Mouse (Mus musculus): ENCODE results near the gene Ormdl2. TPM values are rescaled to one million over a fixed set of nuclear protein-coding genes. Genes with fewer than 3 reads are reported as not detected.
"Not testable (repeated sequence)": the region's sequence is repeated elsewhere in the genome, so short reads cannot be mapped to it uniquely, and the experiment has no call there.

Gene Ormdl2
- polyA plus RNA-seq, 1 experiment from 2014 or later: 43.0 TPM

GRCm38 (mm10) chr10:128843260-128843659 is 21.8 kb upstream of the Ormdl2 start:
- Histone ChIP-seq H3K9me3 (replicated peaks; ENCODE audit: control insufficient read depth, low read length) (no peaks in the 10 kb centered on the region), H3K9ac (ENCODE audit: low read length) (no peak overlapping the region), H3K4me1 (ENCODE audit: control insufficient read depth, insufficient read depth, low read length) (no peaks in the 10 kb centered on the region), H3K27me3 (ENCODE audit: control insufficient read depth, insufficient read depth, low read length) (no peaks in the 10 kb centered on the region), H3K27ac (ENCODE audit: low read length) (no peak overlapping the region), H3K4me3 (ENCODE audit: low read length) (no peak overlapping the region), H3K4me2 (ENCODE audit: low read depth, low read length) (no peak overlapping the region), H3K36me3 (ENCODE audit: control insufficient read depth, insufficient read depth) (peaks cover 16% of the 10 kb centered on the region)
- no peak for ATAC-seq (replicated peaks; ENCODE audit: extremely low read depth, insufficient read depth, low FRiP score)
- 89% methylated on average over 5 of the region's 5 CpGs for WGBS

DNA sequence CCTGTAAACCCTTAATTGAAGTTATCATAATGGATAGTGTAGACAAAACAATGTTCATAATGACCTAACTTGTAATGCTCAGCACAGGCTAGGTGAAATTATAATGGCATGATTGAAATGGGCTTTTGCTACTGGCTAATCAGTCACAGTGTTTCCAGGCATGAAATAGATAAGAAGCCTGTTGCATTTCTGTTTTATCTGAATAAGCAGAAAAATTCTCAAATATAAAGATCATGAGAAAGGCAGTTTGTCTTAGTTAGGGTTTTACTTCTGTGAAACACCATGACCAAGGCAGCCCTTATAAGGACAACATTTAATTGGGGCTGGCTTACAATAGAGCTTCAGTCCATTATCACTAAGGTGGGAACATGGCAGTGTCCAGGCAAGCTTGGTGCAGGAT is 19.2 kb upstream of the Ormdl2 start:
- Histone ChIP-seq H3K27ac (ENCODE audit: low read length) (no peak overlapping the region), H3K4me2 (ENCODE audit: low read depth, low read length) (no peak overlapping the region), H3K9ac (ENCODE audit: low read length) (no peak overlapping the region), H3K4me1 (ENCODE audit: control insufficient read depth, insufficient read depth, low read length) (no peaks in the 10 kb centered on the region), H3K4me3 (ENCODE audit: low read length) (no peak overlapping the region), H3K27me3 (ENCODE audit: control insufficient read depth, insufficient read depth, low read length) (no peaks in the 10 kb centered on the region), H3K36me3 (ENCODE audit: control insufficient read depth, insufficient read depth) (peaks cover 22% of the 10 kb centered on the region), H3K9me3 (replicated peaks; ENCODE audit: control insufficient read depth, low read length) (no peaks in the 10 kb centered on the region)
- ATAC-seq (replicated peaks; ENCODE audit: extremely low read depth, insufficient read depth, low FRiP score): no peak

- H3K27ac ChIP-seq (ENCODE audit: low read length): no peak overlapping the region
- no peak overlapping the region for H3K9ac ChIP-seq (ENCODE audit: low read length)
- H3K36me3 ChIP-seq (ENCODE audit: control insufficient read depth, insufficient read depth): peaks cover 27% of the 10 kb centered on the region
- no peaks in the 10 kb centered on the region for H3K27me3 ChIP-seq (ENCODE audit: control insufficient read depth, insufficient read depth, low read length)
- ATAC-seq (replicated peaks; ENCODE audit: extremely low read depth, insufficient read depth, low FRiP score): no peak
- no peak overlapping the region for H3K4me2 ChIP-seq (ENCODE audit: low read depth, low read length)
- no peak overlapping the region for H3K4me3 ChIP-seq (ENCODE audit: low read length)
- no peaks in the 10 kb centered on the region for H3K9me3 ChIP-seq (replicated peaks; ENCODE audit: control insufficient read depth, low read length)
- no peaks in the 10 kb centered on the region for H3K4me1 ChIP-seq (ENCODE audit: control insufficient read depth, insufficient read depth, low read length)
These were observed 18.0 kb upstream of the Ormdl2 start for GRCm38 (mm10) chr10:128839434-128839833.

DNA sequence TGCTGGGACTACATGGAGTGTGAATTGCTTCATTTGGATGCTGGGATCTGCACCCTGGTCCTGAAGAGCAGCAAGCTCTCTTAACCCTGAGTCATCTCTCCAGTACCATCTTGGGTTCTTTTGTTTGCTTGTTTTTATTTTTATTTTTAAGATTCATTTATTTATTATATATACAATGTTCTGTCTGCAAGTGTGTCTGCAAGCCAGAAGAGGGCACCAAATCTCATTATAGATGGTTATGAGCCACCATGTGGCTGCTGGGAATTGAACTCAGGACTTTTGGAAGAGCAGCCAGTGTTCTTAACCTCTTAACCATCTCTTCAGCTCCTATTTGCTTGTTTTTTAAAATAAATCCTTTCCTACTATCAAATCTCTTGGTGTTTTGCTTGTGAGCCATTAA is 16.0 kb upstream of the Ormdl2 start:
- Histone ChIP-seq H3K4me1 (ENCODE audit: control insufficient read depth, insufficient read depth, low read length) (no peaks in the 10 kb centered on the region), H3K4me3 (ENCODE audit: low read length) (no peak overlapping the region), H3K4me2 (ENCODE audit: low read depth, low read length) (no peak overlapping the region), H3K27me3 (ENCODE audit: control insufficient read depth, insufficient read depth, low read length) (no peaks in the 10 kb centered on the region), H3K36me3 (ENCODE audit: control insufficient read depth, insufficient read depth) (peaks cover 36% of the 10 kb centered on the region), H3K9ac (ENCODE audit: low read length) (no peak overlapping the region), H3K27ac (ENCODE audit: low read length) (no peak overlapping the region), H3K9me3 (replicated peaks; ENCODE audit: control insufficient read depth, low read length) (no peaks in the 10 kb centered on the region)
- ATAC-seq (replicated peaks; ENCODE audit: extremely low read depth, insufficient read depth, low FRiP score): no peak

- no peak overlapping the region for H3K4me3 ChIP-seq (ENCODE audit: low read length)
- no peaks in the 10 kb centered on the region for H3K9me3 ChIP-seq (replicated peaks; ENCODE audit: control insufficient read depth, low read length)
- no peak overlapping the region for H3K27ac ChIP-seq (ENCODE audit: low read length)
- no peak overlapping the region for H3K4me2 ChIP-seq (ENCODE audit: low read depth, low read length)
- H3K4me1 ChIP-seq (ENCODE audit: control insufficient read depth, insufficient read depth, low read length): peaks cover 14% of the 10 kb centered on the region
- no peaks in the 10 kb centered on the region for H3K27me3 ChIP-seq (ENCODE audit: control insufficient read depth, insufficient read depth, low read length)
- H3K9ac ChIP-seq (ENCODE audit: low read length): no peak overlapping the region
- peaks cover 15% of the 10 kb centered on the region; the same call in 1 of the 2 replicates for H3K36me3 ChIP-seq (ENCODE audit: control insufficient read depth, insufficient read depth)
- 94% methylated on average over 9 of the region's 9 CpGs for WGBS
- ATAC-seq (replicated peaks; ENCODE audit: extremely low read depth, insufficient read depth, low FRiP score): no peak
These were observed 2.4 kb upstream of the Ormdl2 start for GRCm38 (mm10) chr10:128823821-128824220.

DNA sequence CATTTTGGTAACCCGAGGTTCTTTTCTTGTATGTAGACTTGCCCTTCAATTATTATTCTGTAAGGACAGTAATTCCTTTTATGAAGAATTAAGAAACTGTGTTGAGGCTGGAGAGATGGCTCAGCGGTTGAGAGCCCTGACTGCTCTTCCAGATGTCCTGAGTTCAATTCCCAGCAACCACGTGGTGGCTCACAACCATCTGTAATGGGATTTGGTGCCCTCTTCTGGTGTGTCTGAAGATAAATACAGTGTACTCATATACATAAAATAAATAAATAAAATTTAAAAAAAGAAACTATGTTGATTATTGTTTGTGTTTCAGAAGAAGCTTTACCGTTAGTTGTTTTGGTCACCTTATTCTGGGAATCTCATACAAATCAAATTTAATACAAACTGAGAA is 1.6 kb upstream of the Ormdl2 start:
- not testable (repeated sequence) for H3K27ac ChIP-seq (ENCODE audit: low read length); H3K27me3 ChIP-seq (ENCODE audit: control insufficient read depth, insufficient read depth, low read length); H3K9me3 ChIP-seq (replicated peaks; ENCODE audit: control insufficient read depth, low read length); ATAC-seq (replicated peaks; ENCODE audit: extremely low read depth, insufficient read depth, low FRiP score); H3K9ac ChIP-seq (ENCODE audit: low read length); H3K4me3 ChIP-seq (ENCODE audit: low read length)
- H3K4me2 ChIP-seq (ENCODE audit: low read depth, low read length): peak overlapping the region; percentile 83
- peaks cover 14% of the 10 kb centered on the region for H3K4me1 ChIP-seq (ENCODE audit: control insufficient read depth, insufficient read depth, low read length)
- H3K36me3 ChIP-seq (ENCODE audit: control insufficient read depth, insufficient read depth): peaks cover 19% of the 10 kb centered on the region
- WGBS: 70% methylated on average over 4 of the region's 4 CpGs

GRCm38 (mm10) chr10:128822135-128822534 is 690 bp upstream of the Ormdl2 start:
- H3K9ac ChIP-seq (ENCODE audit: low read length): peak overlapping the region; percentile 83
- H3K36me3 ChIP-seq (ENCODE audit: control insufficient read depth, insufficient read depth): peaks cover 28% of the 10 kb centered on the region
- ATAC-seq (replicated peaks; ENCODE audit: extremely low read depth, insufficient read depth, low FRiP score): no peak
- H3K27ac ChIP-seq (ENCODE audit: low read length): peak overlapping the region; percentile 46
- H3K9me3 ChIP-seq (replicated peaks; ENCODE audit: control insufficient read depth, low read length): no peaks in the 10 kb centered on the region
- H3K4me3 ChIP-seq (ENCODE audit: low read length): peak overlapping the region; percentile 73
- 2% methylated on average over 13 of the region's 13 CpGs for WGBS
- peak overlapping the region; percentile 83 for H3K4me2 ChIP-seq (ENCODE audit: low read depth, low read length)
- H3K4me1 ChIP-seq (ENCODE audit: control insufficient read depth, insufficient read depth, low read length): peaks cover 14% of the 10 kb centered on the region
- no peaks in the 10 kb centered on the region for H3K27me3 ChIP-seq (ENCODE audit: control insufficient read depth, insufficient read depth, low read length)

DNA sequence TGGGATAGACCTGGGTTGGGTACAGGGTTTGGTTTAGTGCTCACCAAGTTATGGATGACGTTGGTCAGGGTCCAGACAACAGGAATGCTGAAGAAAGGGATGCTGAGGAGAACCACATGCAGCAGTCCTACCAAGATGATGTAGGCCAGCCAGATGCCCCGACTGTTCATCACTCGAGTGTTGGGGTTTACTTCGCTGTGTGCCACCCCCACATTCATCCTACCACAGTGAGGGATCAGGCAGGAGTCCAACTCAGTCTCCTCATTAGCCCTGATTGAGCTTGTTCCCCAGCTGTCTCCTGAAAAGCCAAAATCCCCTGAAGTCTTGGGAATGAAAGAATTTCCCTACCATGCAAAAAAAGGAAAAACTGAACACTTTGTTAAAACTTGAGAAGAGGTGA is 1.2 kb downstream of the Ormdl2 start:
- H3K36me3 ChIP-seq (ENCODE audit: control insufficient read depth, insufficient read depth): peaks cover 43% of the 10 kb centered on the region
- H3K4me2 ChIP-seq (ENCODE audit: low read depth, low read length): no peak overlapping the region
- no peak for ATAC-seq (replicated peaks; ENCODE audit: extremely low read depth, insufficient read depth, low FRiP score)
- no peak overlapping the region for H3K4me3 ChIP-seq (ENCODE audit: low read length)
- no peaks in the 10 kb centered on the region for H3K9me3 ChIP-seq (replicated peaks; ENCODE audit: control insufficient read depth, low read length)
- WGBS: 88% methylated on average over 4 of the region's 4 CpGs
- no peak overlapping the region for H3K9ac ChIP-seq (ENCODE audit: low read length)
- H3K4me1 ChIP-seq (ENCODE audit: control insufficient read depth, insufficient read depth, low read length): peaks cover 14% of the 10 kb centered on the region
- H3K27me3 ChIP-seq (ENCODE audit: control insufficient read depth, insufficient read depth, low read length): no peaks in the 10 kb centered on the region
- no peak overlapping the region for H3K27ac ChIP-seq (ENCODE audit: low read length)

DNA sequence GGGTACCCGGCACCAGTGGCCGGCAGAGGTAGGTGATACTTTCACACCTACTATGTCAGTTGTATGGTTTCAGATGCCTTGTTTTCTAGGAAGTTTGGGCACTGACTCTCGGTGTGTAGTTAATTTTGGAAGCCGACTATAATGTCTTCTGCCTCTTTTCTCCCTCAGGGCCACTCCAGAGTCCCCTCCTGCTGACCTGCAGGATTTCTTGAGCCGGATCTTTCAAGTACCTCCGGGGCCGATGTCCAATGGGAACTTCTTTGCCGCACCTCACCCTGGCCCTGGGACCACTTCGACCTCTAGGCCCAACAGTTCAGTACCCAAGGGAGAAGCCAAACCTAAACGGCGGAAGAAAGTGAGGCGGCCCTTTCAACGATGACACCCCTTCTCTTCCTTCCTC is 4.4 kb downstream of the Ormdl2 start, which contains the start of gene Sarnp:
Sarnp (plus strand) TSS at position 301 of the 400 bp plus-strand sequence.
- H3K4me1 ChIP-seq (ENCODE audit: control insufficient read depth, insufficient read depth, low read length): peaks cover 8% of the 10 kb centered on the region
- no peak within 1 kb of the TSS for H3K9ac ChIP-seq (ENCODE audit: low read length)
- no peaks in the 10 kb centered on the region for H3K27me3 ChIP-seq (ENCODE audit: control insufficient read depth, insufficient read depth, low read length)
- H3K27ac ChIP-seq (ENCODE audit: low read length): no peak within 1 kb of the TSS
- ATAC-seq (replicated peaks; ENCODE audit: extremely low read depth, insufficient read depth, low FRiP score): no peak
- H3K4me2 ChIP-seq (ENCODE audit: low read depth, low read length): no peak within 1 kb of the TSS
- WGBS: 87% methylated on average over 13 of the region's 13 CpGs
- no peak within 1 kb of the TSS for H3K4me3 ChIP-seq (ENCODE audit: low read length)
- peaks cover 48% of the 10 kb centered on the region for H3K36me3 ChIP-seq (ENCODE audit: control insufficient read depth, insufficient read depth)
- no peaks in the 10 kb centered on the region for H3K9me3 ChIP-seq (replicated peaks; ENCODE audit: control insufficient read depth, low read length)

- no peaks in the 10 kb centered on the region for H3K27me3 ChIP-seq (ENCODE audit: control insufficient read depth, insufficient read depth, low read length)
- H3K9ac ChIP-seq (ENCODE audit: low read length): peak overlapping the region; percentile 70
- peak overlapping the region; percentile 12; the same call in 1 of the 2 replicates for H3K27ac ChIP-seq (ENCODE audit: low read length)
- peaks cover 46% of the 10 kb centered on the region for H3K4me1 ChIP-seq (ENCODE audit: control insufficient read depth, insufficient read depth, low read length)
- peaks cover 9% of the 10 kb centered on the region for H3K36me3 ChIP-seq (ENCODE audit: control insufficient read depth, insufficient read depth)
- peak overlapping the region; percentile 87 for H3K4me3 ChIP-seq (ENCODE audit: low read length)
- 86% methylated on average over 8 of the region's 8 CpGs for WGBS
- H3K4me2 ChIP-seq (ENCODE audit: low read depth, low read length): peak overlapping the region; percentile 76
- no peaks in the 10 kb centered on the region for H3K9me3 ChIP-seq (replicated peaks; ENCODE audit: control insufficient read depth, low read length)
- ATAC-seq (replicated peaks; ENCODE audit: extremely low read depth, insufficient read depth, low FRiP score): no peak
These were observed 14.4 kb downstream of the Ormdl2 start for GRCm38 (mm10) chr10:128807018-128807417.

All from heart, embryonic 16.5 days (tissue).